Mouse (Mus musculus): Measurements from ENCODE around the gene Eif1ad.
"Not testable (repeated sequence)": the region's sequence is repeated elsewhere in the genome, so short reads cannot be mapped to it uniquely, and the experiment has no call there.

The Eif1ad gene

GRCm38 (mm10) chr19:5366175-5367052 lies at the start of gene Eif1ad:
Eif1ad (plus strand) TSS chr19:5366741.
- peak; percentile 98 for DNase-seq (ENCODE audit: low read depth, low spot score)

- no peak for DNase-seq (ENCODE audit: low read depth, low spot score)
Observed at GRCm38 (mm10) chr19:5323801-5324200, 42.7 kb upstream of the Eif1ad start.

- DNase-seq (ENCODE audit: low read depth, low spot score), result no peak
Observed at GRCm38 (mm10) chr19:5327970-5328369, 38.6 kb upstream of the Eif1ad start.

- no peak for DNase-seq (ENCODE audit: low read depth, low spot score)
Observed at GRCm38 (mm10) chr19:5334741-5335140, 31.8 kb upstream of the Eif1ad start.

- DNase-seq (ENCODE audit: low read depth, low spot score), result no peak
Observed at GRCm38 (mm10) chr19:5335441-5335840, 31.1 kb upstream of the Eif1ad start, which contains the start of gene Catsper1. Catsper1 (plus strand) TSS chr19:5335741.

- DNase-seq (ENCODE audit: low read depth, low spot score), result peak; percentile 53
Observed at GRCm38 (mm10) chr19:5337975-5338374, 28.6 kb upstream of the Eif1ad start.

- DNase-seq (ENCODE audit: low read depth, low spot score), result no peak
Observed at GRCm38 (mm10) chr19:5341360-5341759, 25.2 kb upstream of the Eif1ad start.

- no peak for DNase-seq (ENCODE audit: low read depth, low spot score)
Observed at GRCm38 (mm10) chr19:5345297-5346131, 21.0 kb upstream of the Eif1ad start.

GRCm38 (mm10) chr19:5348064-5348463 lies 18.5 kb upstream of the Eif1ad start:
- DNase-seq (ENCODE audit: low read depth, low spot score), result no peak

GRCm38 (mm10) chr19:5348526-5349501 lies 17.7 kb upstream of the Eif1ad start:
- no peak for DNase-seq (ENCODE audit: low read depth, low spot score)

- DNase-seq (ENCODE audit: low read depth, low spot score), result not testable (repeated sequence)
Observed at GRCm38 (mm10) chr19:5349502-5349873, 17.1 kb upstream of the Eif1ad start, which contains the start of gene Cst6. Cst6 (minus strand) TSS chr19:5349574.

GRCm38 (mm10) chr19:5353609-5354008 lies 12.9 kb upstream of the Eif1ad start:
- DNase-seq (ENCODE audit: low read depth, low spot score), result no peak

- no peak for DNase-seq (ENCODE audit: low read depth, low spot score)
Observed at GRCm38 (mm10) chr19:5356080-5356479, 10.5 kb upstream of the Eif1ad start.

GRCm38 (mm10) chr19:5362186-5362585 lies 4.4 kb upstream of the Eif1ad start:
- no peak for DNase-seq (ENCODE audit: low read depth, low spot score)

- no peak for DNase-seq (ENCODE audit: low read depth, low spot score)
Observed at GRCm38 (mm10) chr19:5364124-5364523, 2.4 kb upstream of the Eif1ad start.

- no peak for DNase-seq (ENCODE audit: low read depth, low spot score)
Observed at GRCm38 (mm10) chr19:5365751-5366150, 790 bp upstream of the Eif1ad start.

- DNase-seq (ENCODE audit: low read depth, low spot score), result no peak
Observed at GRCm38 (mm10) chr19:5367053-5367359, 465 bp downstream of the Eif1ad start, which contains the start of gene Banf1. Banf1 (minus strand) TSS chr19:5367168.

- DNase-seq (ENCODE audit: low read depth, low spot score), result no peak
Observed at GRCm38 (mm10) chr19:5367455-5367854, 914 bp downstream of the Eif1ad start.

- DNase-seq (ENCODE audit: low read depth, low spot score), result no peak
Observed at GRCm38 (mm10) chr19:5370932-5371331, 4.4 kb downstream of the Eif1ad start.

- no peak for DNase-seq (ENCODE audit: low read depth, low spot score)
Observed at GRCm38 (mm10) chr19:5372724-5373123, 6.2 kb downstream of the Eif1ad start.

- no peak for DNase-seq (ENCODE audit: low read depth, low spot score)
Observed at GRCm38 (mm10) chr19:5374177-5374576, 7.6 kb downstream of the Eif1ad start.

Data from retina, adult 2 months (tissue).